Mouse (Mus musculus): ENCODE results near the gene Cdcp1. TPM values are rescaled to one million over a fixed set of nuclear protein-coding genes. Genes with fewer than 3 reads are reported as not detected.

The Cdcp1 gene
- polyA plus RNA-seq, 1 experiment from 2014 or later = 0.47 TPM

- no peaks in the 10 kb centered on the region for H3K36me3 ChIP-seq
- peaks cover 16% of the 10 kb centered on the region for H3K4me1 ChIP-seq
- H3K27me3 ChIP-seq (ENCODE audit: low read depth, poor library complexity, severe bottlenecking) = no peaks in the 10 kb centered on the region
- H3K9me3 ChIP-seq (replicated peaks) = no peaks in the 10 kb centered on the region
- no peak for DNase-seq (ENCODE audit: low spot score)
- H3K27ac ChIP-seq (replicated peaks) = no peak overlapping the region
- 53% methylated on average over 4 of the region's 4 CpGs for WGBS
- no peak overlapping the region for H3K4me3 ChIP-seq
These were observed 22.6 kb upstream of the Cdcp1 start for GRCm38 (mm10) chr9:123238256-123239045.

GRCm38 (mm10) chr9:123237739-123238138 is 21.9 kb upstream of the Cdcp1 start:
- no peak for DNase-seq (ENCODE audit: low spot score)
- Histone ChIP-seq H3K9me3 (replicated peaks) (no peaks in the 10 kb centered on the region), H3K27ac (replicated peaks) (no peak overlapping the region), H3K4me1 (peaks cover 16% of the 10 kb centered on the region), H3K36me3 (no peaks in the 10 kb centered on the region), H3K4me3 (no peak overlapping the region), H3K27me3 (ENCODE audit: low read depth, poor library complexity, severe bottlenecking) (no peaks in the 10 kb centered on the region)
- WGBS = 28% methylated on average over 2 of the region's 2 CpGs

GRCm38 (mm10) chr9:123235621-123236020 is 19.8 kb upstream of the Cdcp1 start:
- no peaks in the 10 kb centered on the region for H3K36me3 ChIP-seq
- WGBS = 67% methylated on average over 3 of the region's 3 CpGs

GRCm38 (mm10) chr9:123229826-123230225 is 14.0 kb upstream of the Cdcp1 start:
- Histone ChIP-seq H3K27ac (replicated peaks) (no peak overlapping the region), H3K27me3 (ENCODE audit: low read depth, poor library complexity, severe bottlenecking) (no peaks in the 10 kb centered on the region), H3K4me3 (no peak overlapping the region), H3K36me3 (no peaks in the 10 kb centered on the region), H3K9me3 (replicated peaks) (no peaks in the 10 kb centered on the region), H3K4me1 (peaks cover 11% of the 10 kb centered on the region)
- WGBS = 86% methylated on average over 4 of the region's 4 CpGs
- no peak for DNase-seq (ENCODE audit: low spot score)

More at GRCm38 (mm10) chr9:123235621-123236020, 19.8 kb upstream of the Cdcp1 start:
- no peaks in the 10 kb centered on the region for H3K27me3 ChIP-seq (ENCODE audit: low read depth, poor library complexity, severe bottlenecking)
- H3K9me3 ChIP-seq (replicated peaks) = no peaks in the 10 kb centered on the region
- H3K4me1 ChIP-seq = peaks cover 16% of the 10 kb centered on the region
- no peak overlapping the region for H3K4me3 ChIP-seq
- DNase-seq (ENCODE audit: low spot score) = no peak
- H3K27ac ChIP-seq (replicated peaks) = no peak overlapping the region

- Histone ChIP-seq H3K27ac (replicated peaks) (no peak overlapping the region), H3K4me1 (peaks cover 11% of the 10 kb centered on the region), H3K27me3 (ENCODE audit: low read depth, poor library complexity, severe bottlenecking) (no peaks in the 10 kb centered on the region), H3K36me3 (no peaks in the 10 kb centered on the region), H3K9me3 (replicated peaks) (no peaks in the 10 kb centered on the region), H3K4me3 (no peak overlapping the region)
- no peak for DNase-seq (ENCODE audit: low spot score)
These were observed 12.8 kb upstream of the Cdcp1 start for GRCm38 (mm10) chr9:123228671-123229070.

- H3K27me3 ChIP-seq (ENCODE audit: low read depth, poor library complexity, severe bottlenecking) = no peaks in the 10 kb centered on the region
- no peaks in the 10 kb centered on the region for H3K36me3 ChIP-seq
- H3K9me3 ChIP-seq (replicated peaks) = no peaks in the 10 kb centered on the region
- no peak overlapping the region for H3K27ac ChIP-seq (replicated peaks)
- no peak overlapping the region for H3K4me3 ChIP-seq
- no peak for DNase-seq (ENCODE audit: low spot score)
- 83% methylated on average over 3 of the region's 3 CpGs for WGBS
- peaks cover 11% of the 10 kb centered on the region for H3K4me1 ChIP-seq
These were observed 11.4 kb upstream of the Cdcp1 start for GRCm38 (mm10) chr9:123227106-123227750.

- Histone ChIP-seq H3K36me3 (no peaks in the 10 kb centered on the region), H3K27ac (replicated peaks) (no peak overlapping the region), H3K4me3 (no peak overlapping the region), H3K27me3 (ENCODE audit: low read depth, poor library complexity, severe bottlenecking) (no peaks in the 10 kb centered on the region), H3K9me3 (replicated peaks) (no peaks in the 10 kb centered on the region), H3K4me1 (peaks cover 11% of the 10 kb centered on the region)
- 68% methylated on average over 2 of the region's 2 CpGs for WGBS
- no peak for DNase-seq (ENCODE audit: low spot score)
These were observed 9.1 kb upstream of the Cdcp1 start for GRCm38 (mm10) chr9:123224863-123225431.

- H3K4me1 ChIP-seq = peaks cover 10% of the 10 kb centered on the region
- DNase-seq (ENCODE audit: low spot score) = no peak
- no peak overlapping the region for H3K27ac ChIP-seq (replicated peaks)
- H3K36me3 ChIP-seq = no peaks in the 10 kb centered on the region
- no peak overlapping the region for H3K4me3 ChIP-seq
- 56% methylated on average over 5 of the region's 5 CpGs for WGBS
- H3K27me3 ChIP-seq (ENCODE audit: low read depth, poor library complexity, severe bottlenecking) = peaks cover 25% of the 10 kb centered on the region
- no peaks in the 10 kb centered on the region for H3K9me3 ChIP-seq (replicated peaks)
These were observed 4.0 kb upstream of the Cdcp1 start for GRCm38 (mm10) chr9:123219826-123220225.

- Histone ChIP-seq H3K4me3 (no peak overlapping the region), H3K9me3 (replicated peaks) (no peaks in the 10 kb centered on the region), H3K27ac (replicated peaks) (no peak overlapping the region), H3K27me3 (ENCODE audit: low read depth, poor library complexity, severe bottlenecking) (peaks cover 34% of the 10 kb centered on the region), H3K36me3 (no peaks in the 10 kb centered on the region), H3K4me1 (peaks cover 10% of the 10 kb centered on the region)
- no peak for DNase-seq (ENCODE audit: low spot score)
- 74% methylated on average over 9 of the region's 9 CpGs for WGBS
These were observed 2.5 kb downstream of the Cdcp1 start for GRCm38 (mm10) chr9:123213371-123213770.

- 100% methylated on average over 1 of the region's 1 CpGs for WGBS
These were observed 7.9 kb downstream of the Cdcp1 start for GRCm38 (mm10) chr9:123207895-123208294.

GRCm38 (mm10) chr9:123206948-123207347 is 8.9 kb downstream of the Cdcp1 start:
- Histone ChIP-seq H3K27me3 (ENCODE audit: low read depth, poor library complexity, severe bottlenecking) (no peaks in the 10 kb centered on the region), H3K27ac (replicated peaks) (no peak overlapping the region), H3K9me3 (replicated peaks) (no peaks in the 10 kb centered on the region), H3K4me1 (no peaks in the 10 kb centered on the region), H3K4me3 (no peak overlapping the region), H3K36me3 (no peaks in the 10 kb centered on the region)
- no peak for DNase-seq (ENCODE audit: low spot score)
- WGBS = 86% methylated on average over 2 of the region's 2 CpGs

More at GRCm38 (mm10) chr9:123207895-123208294, 7.9 kb downstream of the Cdcp1 start:
- Histone ChIP-seq H3K27ac (replicated peaks) (no peak overlapping the region), H3K4me3 (no peak overlapping the region), H3K4me1 (no peaks in the 10 kb centered on the region), H3K36me3 (no peaks in the 10 kb centered on the region), H3K27me3 (ENCODE audit: low read depth, poor library complexity, severe bottlenecking) (no peaks in the 10 kb centered on the region), H3K9me3 (replicated peaks) (no peaks in the 10 kb centered on the region)
- no peak for DNase-seq (ENCODE audit: low spot score)

GRCm38 (mm10) chr9:123206526-123206925 is 9.3 kb downstream of the Cdcp1 start:
- Histone ChIP-seq H3K4me3 (no peak overlapping the region), H3K27me3 (ENCODE audit: low read depth, poor library complexity, severe bottlenecking) (no peaks in the 10 kb centered on the region), H3K27ac (replicated peaks) (no peak overlapping the region), H3K36me3 (no peaks in the 10 kb centered on the region), H3K4me1 (no peaks in the 10 kb centered on the region), H3K9me3 (replicated peaks) (no peaks in the 10 kb centered on the region)
- WGBS = 68% methylated on average over 2 of the region's 2 CpGs
- no peak for DNase-seq (ENCODE audit: low spot score)

- Histone ChIP-seq H3K27me3 (ENCODE audit: low read depth, poor library complexity, severe bottlenecking) (no peaks in the 10 kb centered on the region), H3K36me3 (no peaks in the 10 kb centered on the region), H3K4me1 (no peaks in the 10 kb centered on the region), H3K9me3 (replicated peaks) (no peaks in the 10 kb centered on the region), H3K27ac (replicated peaks) (no peak overlapping the region), H3K4me3 (no peak overlapping the region)
- no peak for DNase-seq (ENCODE audit: low spot score)
- 72% methylated on average over 3 of the region's 3 CpGs for WGBS
These were observed 15.7 kb downstream of the Cdcp1 start for GRCm38 (mm10) chr9:123200116-123200515.

Data from midbrain, embryonic 10.5 days (tissue).